Mouse (Mus musculus) CH12.LX (cell line): ENCODE data around the gene Rps6ka5.

ENCODE experiments used
- HCFC1 ChIP-seq: IDR thresholded peaks from 2 replicates; pipeline ENCODE4 v1.6.1; 2012; ENCODE audit warnings: low read depth, mild to moderate bottlenecking, inconsistent platforms, low read length, improper control_type of control experiment
- POLR2A ChIP-seq: IDR thresholded peaks from 2 replicates; pipeline ENCODE4 v1.6.1; 2011; ENCODE audit warnings: low read depth, mild to moderate bottlenecking, improper control_type of control experiment, low read length
- SIN3A ChIP-seq: IDR thresholded peaks from 2 replicates; pipeline ENCODE4 v1.6.1; 2012; ENCODE audit warnings: low read length, improper control_type of control experiment, inconsistent platforms
- UBTF ChIP-seq: IDR thresholded peaks from 2 replicates; pipeline ENCODE4 v1.6.1; 2012; ENCODE audit warnings: low read depth, mild to moderate bottlenecking, inconsistent platforms, low read length, improper control_type of control experiment, moderate library complexity

DNA sequence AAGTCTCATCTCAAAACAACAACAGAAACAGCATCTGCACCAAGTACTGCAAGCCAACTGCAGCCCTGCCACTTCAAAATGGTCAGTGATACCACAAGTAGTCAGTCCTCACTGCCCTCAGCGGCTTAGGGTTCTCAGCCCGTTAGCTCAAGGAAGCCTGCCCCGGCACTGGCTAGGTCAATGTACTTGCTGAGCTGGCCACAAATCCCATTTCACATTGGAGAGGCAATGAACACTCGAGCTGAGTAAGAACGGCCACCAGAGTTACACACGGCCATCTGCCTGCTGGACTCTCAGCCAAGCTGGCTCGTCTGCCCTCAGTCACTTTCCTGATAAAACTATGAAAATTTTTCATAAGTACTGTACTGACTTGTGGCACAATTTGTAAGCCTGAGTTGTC, 95.5 kb downstream of the Rps6ka5 start:
- TF ChIP-seq UBTF (no peak), POLR2A (no peak), SIN3A (no peak), HCFC1 (no peak)
